Mouse (Mus musculus) layer of hippocampus, adult 6 months (tissue): Measurements from ENCODE around the gene Tmem63a. TPM values are rescaled to one million over a fixed set of nuclear protein-coding genes. Genes with fewer than 3 reads are reported as not detected.

ENCODE experiments used
- long read RNA-seq, 2 experiments: library from polyadenylated mRNA; unstranded; transcript quantifications; one replicate each; pipeline ENCODE4 v2.0.0; 2019 to 2020
- polyA plus RNA-seq: library from polyadenylated mRNA; unstranded; fragments of <200 nt; fragmentation: Nextera tagmentation; gene quantifications from 2 replicates; pipeline ENCODE4 v1.2.3, GENCODE M21; 2021

Gene Tmem63a
- polyA plus RNA-seq: 27.1 and 29.2 TPM in 2 replicates
- long read RNA-seq, experiment 1, transcript Tmem63a-201 (23 exons, 3,306 nt): major isoform, 6 of 43 reads
- long read RNA-seq, experiment 1, partial matches to known transcripts: 15 of 43 reads
- long read RNA-seq, experiment 1, other reads (novel, unspliced or antisense): 22 of 43 reads
- long read RNA-seq, experiment 2, transcript Tmem63a-201 (23 exons, 3,306 nt): major isoform, 29 of 112 reads
- long read RNA-seq, experiment 2, partial matches to known transcripts: 6 of 112 reads
- long read RNA-seq, experiment 2, other reads (novel, unspliced or antisense): 77 of 112 reads

DNA sequence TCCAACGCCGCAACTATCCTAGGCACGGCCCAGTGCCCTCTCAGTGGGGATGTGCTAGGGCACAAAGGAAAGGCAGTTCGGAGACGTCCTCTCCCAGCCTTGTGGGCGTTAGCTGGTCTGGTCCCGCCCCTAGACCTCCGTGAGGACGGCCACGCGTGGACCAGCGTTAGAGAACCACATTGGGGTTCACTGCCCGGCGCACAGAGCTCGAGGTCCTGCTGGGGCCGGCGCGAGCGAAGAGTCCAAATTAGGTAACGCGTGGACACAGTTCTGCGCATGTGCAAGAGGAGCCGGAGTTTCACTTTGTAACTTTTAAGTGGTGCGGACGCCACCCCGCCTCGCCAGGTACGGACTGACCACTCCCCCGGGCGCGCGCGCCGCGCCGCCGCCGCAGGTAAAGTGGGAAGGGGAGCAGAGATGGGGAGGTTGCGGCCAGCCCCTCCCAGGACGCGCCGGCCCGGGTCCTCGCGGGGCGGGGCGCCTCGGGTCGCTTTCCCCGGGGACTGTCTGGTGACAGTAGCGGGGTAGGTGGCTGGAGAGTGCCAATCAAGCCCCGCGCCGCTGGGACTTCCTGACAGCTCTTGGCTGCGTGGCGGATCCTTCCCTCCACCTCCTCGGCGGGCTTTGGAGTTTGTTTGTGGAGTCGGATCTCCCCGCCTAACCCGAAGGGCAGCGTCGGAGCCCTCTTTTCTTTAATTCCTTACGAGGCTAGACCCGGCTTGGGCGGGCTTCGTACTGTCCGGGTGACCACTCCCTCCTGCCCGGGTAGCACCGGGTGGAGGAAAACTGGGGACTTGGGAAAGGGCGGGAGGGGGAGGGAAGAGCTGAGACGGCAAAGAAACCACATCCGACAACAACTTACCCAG is at the start of gene Tmem63a:
TSS of gene Tmem63a (plus strand) at position 179 of the 866 bp plus-strand sequence.

GRCm38 (mm10) chr1:180892808-180893207 is 49.3 kb upstream of the Tmem63a start, which contains the start of gene Lefty2:
TSS of gene Lefty2 (plus strand) at chr1:180893108.

DNA sequence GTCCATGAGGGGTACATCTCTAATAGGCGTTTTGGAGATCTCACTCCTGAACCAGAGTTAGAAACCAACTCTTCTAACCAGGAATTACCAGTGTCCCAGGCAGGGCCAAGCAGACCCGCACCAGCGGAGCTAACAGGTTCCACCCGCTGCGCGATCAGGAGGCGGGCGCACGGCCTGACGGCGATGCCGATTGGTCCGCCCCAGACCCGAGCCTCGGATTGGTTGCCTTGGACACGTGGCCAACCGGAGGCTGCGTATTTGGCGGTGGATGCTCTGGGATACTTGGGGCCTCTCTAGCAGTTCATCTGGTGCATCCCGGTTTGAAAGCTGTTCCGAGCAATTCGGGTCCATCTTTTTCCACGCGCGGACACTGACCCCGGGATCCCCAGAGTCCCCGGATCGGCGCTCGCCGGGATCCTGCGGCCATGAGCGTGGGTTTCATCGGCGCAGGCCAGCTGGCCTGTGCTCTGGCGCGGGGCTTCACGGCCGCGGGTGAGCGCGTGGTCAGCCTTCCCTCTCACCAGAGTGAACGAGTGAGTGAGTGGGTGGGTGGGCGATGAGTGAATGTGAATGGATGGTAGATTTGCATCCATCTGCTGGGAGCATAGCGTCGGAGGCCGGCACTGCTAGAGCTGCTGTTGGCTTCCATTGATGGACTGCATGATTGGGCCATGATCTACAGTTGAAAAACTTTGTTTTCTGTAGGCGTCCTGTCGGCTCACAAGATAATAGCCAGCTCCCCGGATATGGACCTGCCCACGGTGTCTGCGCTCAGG is 37.9 kb upstream of the Tmem63a start, which contains the start of gene Pycr2:
TSS of gene Pycr2 (plus strand) at position 255 of the 776 bp plus-strand sequence.

GRCm38 (mm10) chr1:180934467-180935419 is 7.4 kb upstream of the Tmem63a start, which contains the start of gene Lefty1:
TSS of gene Lefty1 (plus strand) at chr1:180935022.

GRCm38 (mm10) chr1:181020756-181021487 is 78.8 kb downstream of the Tmem63a start, which contains the start of gene Ephx1:
TSS of gene Ephx1 (minus strand) at chr1:181020904.

Other genes with a start within 250 kb of the Tmem63a start
- gene Mixl1, start 245.3 kb upstream of the Tmem63a start, polyA plus RNA-seq: 0.08 TPM in 1 of 2 replicates, not detected in the other
- 3.9 and 5.7 TPM in 2 replicates for gene Acbd3, start 216.3 kb upstream of the Tmem63a start, polyA plus RNA-seq
- gene H3f3a, start 128.4 kb upstream of the Tmem63a start, polyA plus RNA-seq: 347 and 349 TPM in 2 replicates
- gene Sde2, start 91.2 kb upstream of the Tmem63a start, polyA plus RNA-seq: 17.7 and 18.8 TPM in 2 replicates
- gene Lefty2, start 49.2 kb upstream of the Tmem63a start, polyA plus RNA-seq: 1.8 and 3.0 TPM in 2 replicates
- 86.1 and 94.6 TPM in 2 replicates for gene Pycr2, start 38.1 kb upstream of the Tmem63a start, polyA plus RNA-seq
- 21.8 and 22.7 TPM in 2 replicates for gene Lefty1, start 7.3 kb upstream of the Tmem63a start, polyA plus RNA-seq
- gene Ephx1, start 78.6 kb downstream of the Tmem63a start, polyA plus RNA-seq: 20.6 and 35.6 TPM in 2 replicates
- gene 9130409I23Rik, start 108.9 kb downstream of the Tmem63a start, polyA plus RNA-seq: not detected in 2 replicates
- 6.0 and 6.8 TPM in 2 replicates for gene Nvl, start 201.9 kb downstream of the Tmem63a start, polyA plus RNA-seq
- gene Cnih4, start 202.3 kb downstream of the Tmem63a start, polyA plus RNA-seq: 38.7 and 51.0 TPM in 2 replicates